Mouse (Mus musculus) granulocyte monocyte progenitor cell, adult 5-6 weeks (primary cell): ENCODE data around the gene Gm14214. TPM values are rescaled to one million over a fixed set of nuclear protein-coding genes. Genes with fewer than 3 reads are reported as not detected.
A peak's percentile ranks its signal among the peaks of the same experiment; 100 is the strongest.

Experiments
- ATAC-seq: replicated peaks from 2 replicates; pipeline ENCODE4 v1.8.0; 2016; ENCODE audit warnings: mild to moderate bottlenecking, moderate TSS enrichment, inconsistent platforms; ENCODE audit not compliant: poor library complexity, severe bottlenecking
- total RNA-seq, 2 experiments: library from RNA; stranded (forward) in 1 of 2; stranded (reverse) in 1 of 2; fragments of 200-712, 200-1000 nt in 1 of 2; fragments of >200 nt in 1 of 2; fragmentation: Nextera tagmentation in 1 of 2; gene quantifications; 2 replicates each; pipeline ENCODE4 v1.2.3; 2014 to 2017

Gm14214 gene
- total RNA-seq, 2 experiments from 2014 or later: not detected

DNA sequence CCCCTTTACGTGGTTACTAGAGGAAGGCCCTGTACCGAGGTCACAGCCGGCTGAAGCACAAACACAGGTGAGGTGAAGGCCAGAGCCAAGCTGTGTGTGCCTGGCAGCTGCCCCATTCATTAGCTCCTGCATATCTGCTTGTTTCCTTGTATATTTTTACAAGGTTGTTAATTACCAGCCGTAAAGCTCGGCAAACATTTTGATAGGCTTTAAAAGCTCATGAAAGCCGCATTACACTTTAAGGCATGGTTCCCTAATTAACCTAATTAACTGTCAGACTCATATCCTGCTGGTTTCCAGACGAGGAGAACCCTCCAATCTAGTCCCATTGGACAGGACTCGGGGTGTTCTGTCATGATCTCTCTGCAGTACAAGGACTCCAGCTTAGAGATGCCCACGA lies 34.9 kb downstream of the Gm14214 start:
- ATAC-seq: no peak

GRCm38 (mm10) chr2:154732503-154733141 lies 37.2 kb downstream of the Gm14214 start:
- ATAC-seq: peak; percentile 95

- ATAC-seq: no peak
Observed at GRCm38 (mm10) chr2:154731916-154732315, 37.9 kb downstream of the Gm14214 start.

- ATAC-seq: no peak
Observed at GRCm38 (mm10) chr2:154730841-154731240, 39.0 kb downstream of the Gm14214 start.

GRCm38 (mm10) chr2:154729737-154730136 lies 40.1 kb downstream of the Gm14214 start:
- ATAC-seq: no peak

DNA sequence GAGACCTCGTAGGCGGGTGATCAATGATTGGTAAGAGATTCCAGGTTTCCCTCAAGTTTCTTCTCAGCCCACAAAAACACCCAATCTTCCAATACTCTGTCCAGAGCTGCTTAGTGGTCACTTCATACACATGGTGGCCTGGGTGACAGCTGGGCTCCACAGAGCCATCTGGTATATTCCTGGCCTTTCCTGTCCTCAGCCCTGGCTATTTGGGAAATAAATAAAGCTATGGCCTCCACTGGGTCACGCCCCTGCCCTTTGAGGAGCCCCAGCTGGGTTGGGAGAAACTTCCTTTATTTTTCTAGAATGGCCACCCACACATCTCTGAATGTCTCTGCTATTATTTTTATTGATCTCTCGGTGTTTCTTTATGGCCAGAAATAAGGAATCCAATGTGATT lies 46.4 kb downstream of the Gm14214 start:
- ATAC-seq: no peak

DNA sequence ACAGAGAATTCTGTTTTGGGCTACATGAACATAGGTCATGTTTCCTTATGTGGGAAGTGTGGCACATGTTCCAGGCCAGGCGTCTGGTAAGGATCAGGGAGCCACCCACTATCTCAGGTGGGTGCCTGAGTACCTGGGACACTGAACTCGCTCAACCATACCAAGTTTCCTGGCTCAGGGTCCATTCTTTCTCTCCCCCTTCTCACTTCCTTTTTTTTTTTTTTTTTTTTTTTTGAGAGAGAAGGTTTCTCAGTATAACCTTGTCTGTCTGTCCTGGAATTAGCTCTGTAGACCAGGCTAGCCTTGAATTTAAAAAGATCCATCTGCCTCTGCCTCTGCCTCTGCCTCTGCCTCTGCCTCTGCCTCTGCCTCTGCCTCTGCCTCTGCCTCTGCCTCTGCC lies 49.5 kb downstream of the Gm14214 start:
- ATAC-seq: no peak

Other genes with a start within 250 kb of the Gm14214 start
- not detected in 2 replicates for gene 1700003F12Rik, start 222.9 kb downstream of the Gm14214 start, total RNA-seq (2014; fragmentation: Nextera tagmentation)
- not detected in 2 replicates for gene 1700003F12Rik, start 222.9 kb downstream of the Gm14214 start, total RNA-seq (2017)
- not detected in 2 replicates for gene Actl10, start 218.3 kb downstream of the Gm14214 start, total RNA-seq (2014; fragmentation: Nextera tagmentation)
- not detected in 2 replicates for gene Actl10, start 218.3 kb downstream of the Gm14214 start, total RNA-seq (2017)
- gene Necab3, start 211.1 kb downstream of the Gm14214 start, total RNA-seq (2014; fragmentation: Nextera tagmentation): 1.8 and 7.0 TPM in 2 replicates
- 2.4 TPM in 1 of 2 replicates, not detected in the other for gene Necab3, start 211.1 kb downstream of the Gm14214 start, total RNA-seq (2017)
- 32.0 and 45.2 TPM in 2 replicates for gene E2f1, start 200.1 kb downstream of the Gm14214 start, total RNA-seq (2014; fragmentation: Nextera tagmentation)
- gene E2f1, start 200.1 kb downstream of the Gm14214 start, total RNA-seq (2017): 7.5 and 9.9 TPM in 2 replicates
- 8.4 and 15.5 TPM in 2 replicates for gene Pxmp4, start 166.3 kb downstream of the Gm14214 start, total RNA-seq (2014; fragmentation: Nextera tagmentation)
- gene Pxmp4, start 166.3 kb downstream of the Gm14214 start, total RNA-seq (2017): 11.5 and 15.2 TPM in 2 replicates
- 1.2 and 1.7 TPM in 2 replicates for gene Zfp341, start 156.7 kb downstream of the Gm14214 start, total RNA-seq (2014; fragmentation: Nextera tagmentation)
- 0.77 and 1.3 TPM in 2 replicates for gene Zfp341, start 156.7 kb downstream of the Gm14214 start, total RNA-seq (2017)
- gene 4930519P11Rik, start 156.6 kb downstream of the Gm14214 start, total RNA-seq (2014; fragmentation: Nextera tagmentation): not detected in 2 replicates
- 0.52 TPM in 1 of 2 replicates, not detected in the other for gene 4930519P11Rik, start 156.6 kb downstream of the Gm14214 start, total RNA-seq (2017)
- 108 and 120 TPM in 2 replicates for gene Chmp4b, start 118.3 kb downstream of the Gm14214 start, total RNA-seq (2014; fragmentation: Nextera tagmentation)
- 125 and 129 TPM in 2 replicates for gene Chmp4b, start 118.3 kb downstream of the Gm14214 start, total RNA-seq (2017)
- gene Raly, start 21.1 kb upstream of the Gm14214 start, total RNA-seq (2014; fragmentation: Nextera tagmentation): 152 and 190 TPM in 2 replicates
- gene Raly, start 21.1 kb upstream of the Gm14214 start, total RNA-seq (2017): 191 and 211 TPM in 2 replicates
- not detected in 2 replicates for gene a, start 21.4 kb upstream of the Gm14214 start, total RNA-seq (2014; fragmentation: Nextera tagmentation)
- gene a, start 21.4 kb upstream of the Gm14214 start, total RNA-seq (2017): not detected in 2 replicates
- 145 and 157 TPM in 2 replicates for gene Eif2s2, start 122.9 kb upstream of the Gm14214 start, total RNA-seq (2014; fragmentation: Nextera tagmentation)
- gene Eif2s2, start 122.9 kb upstream of the Gm14214 start, total RNA-seq (2017): 212 and 223 TPM in 2 replicates
- gene Gm14226, start 248.2 kb upstream of the Gm14214 start, total RNA-seq (2014; fragmentation: Nextera tagmentation): not detected in 2 replicates
- not detected in 2 replicates for gene Gm14226, start 248.2 kb upstream of the Gm14214 start, total RNA-seq (2017)